In genomic region chr2:170280733-170281132, GRCm38 (mm10) we compare ENCODE assay signal across 11 mouse cellular contexts.
A peak's percentile ranks its signal among the peaks of the same experiment; 100 is the strongest.
DNase-seq lines count a peak whose midpoint lies in the region; ATAC-seq and TF ChIP-seq lines count a peak whose summit lies in the region.
"Had no signal": no experiment of that assay in that cellular context is flagged by ENCODE, and none has a peak within 500 bp of the region (broad histone marks: within the 10 kb centered on the region; RNA-seq: fewer than 3 reads in every experiment).

No protein-coding gene starts in this region.

- no peak overlapping the region for H3K4me3 ChIP-seq in intestine, postnatal 0 days (ENCODE audit: low read depth, low read length)
- H3K4me3 ChIP-seq in intestine, embryonic 15.5 days (replicated peaks): no peak overlapping the region
- H3K4me3 ChIP-seq in hindbrain, embryonic 13.5 days: no peak overlapping the region
- H3K4me3 ChIP-seq: forebrain, embryonic 10.5 days; neural tube, embryonic 12.5 days had no signal

- no peaks in the 10 kb centered on the region; the same call in 1 of the 2 replicates for H3K4me1 ChIP-seq in intestine, postnatal 0 days (replicated peaks; ENCODE audit: control insufficient read depth, insufficient read depth, low read length)
- H3K4me1 ChIP-seq in intestine, embryonic 15.5 days (replicated peaks): peaks cover 15% of the 10 kb centered on the region
- no peaks in the 10 kb centered on the region for H3K4me1 ChIP-seq in hindbrain, embryonic 13.5 days (replicated peaks)

- H3K9me3 ChIP-seq in intestine, postnatal 0 days (ENCODE audit: control insufficient read depth): no peaks in the 10 kb centered on the region
- no peaks in the 10 kb centered on the region for H3K9me3 ChIP-seq in intestine, embryonic 15.5 days
- H3K9me3 ChIP-seq in hindbrain, embryonic 13.5 days: no peaks in the 10 kb centered on the region
- H3K9me3 ChIP-seq: forebrain, embryonic 10.5 days; neural tube, embryonic 12.5 days had no signal

- H3K9ac ChIP-seq in intestine, postnatal 0 days (ENCODE audit: low read depth, low read length): no peak overlapping the region
- H3K9ac ChIP-seq in intestine, embryonic 15.5 days: no peak overlapping the region
- no peak overlapping the region for H3K9ac ChIP-seq in hindbrain, embryonic 13.5 days
- H3K9ac ChIP-seq: neural tube, embryonic 12.5 days had no signal

- no peaks in the 10 kb centered on the region for H3K27me3 ChIP-seq in intestine, postnatal 0 days (replicated peaks; ENCODE audit: control insufficient read depth, insufficient read depth, low read length)
- no peaks in the 10 kb centered on the region for H3K27me3 ChIP-seq in intestine, embryonic 15.5 days (replicated peaks)
- no peaks in the 10 kb centered on the region for H3K27me3 ChIP-seq in hindbrain, embryonic 13.5 days

- 67% methylated on average over 6 of the region's 6 CpGs for WGBS in intestine, postnatal 0 days
- WGBS in intestine, embryonic 15.5 days: 58% methylated on average over 6 of the region's 6 CpGs
- WGBS in hindbrain, embryonic 13.5 days: 69% methylated on average over 6 of the region's 6 CpGs

- no peak overlapping the region for H3K27ac ChIP-seq in intestine, postnatal 0 days (ENCODE audit: low read depth, low read length)
- H3K27ac ChIP-seq in intestine, embryonic 15.5 days: no peak overlapping the region
- H3K27ac ChIP-seq in hindbrain, embryonic 13.5 days: no peak overlapping the region
- H3K27ac ChIP-seq: forebrain, embryonic 10.5 days; neural tube, embryonic 12.5 days had no signal

- H3K36me3 ChIP-seq in intestine, postnatal 0 days (ENCODE audit: control insufficient read depth, insufficient read depth): no peaks in the 10 kb centered on the region
- no peaks in the 10 kb centered on the region for H3K36me3 ChIP-seq in intestine, embryonic 15.5 days
- no peaks in the 10 kb centered on the region for H3K36me3 ChIP-seq in hindbrain, embryonic 13.5 days
- H3K36me3 ChIP-seq: forebrain, embryonic 10.5 days; neural tube, embryonic 12.5 days had no signal

- peak; percentile 64 for TF ChIP-seq CTCF in intestine, postnatal 0 days (IDR thresholded peaks at IDR 0.05; ENCODE audit: low read depth)

- no peak for ATAC-seq in intestine, postnatal 0 days
- ATAC-seq in intestine, embryonic 15.5 days: no peak
- peak; percentile 66; the same call in 1 of the 2 replicates for ATAC-seq in common myeloid progenitor, adult 5-6 weeks (replicated peaks; ENCODE audit: low read depth, poor library complexity, severe bottlenecking)
- ATAC-seq in hindbrain, embryonic 13.5 days (ENCODE audit: low FRiP score): no peak

- DNase-seq in retina, postnatal 1 day: peak; percentile 38
- DNase-seq in retina, embryonic 14.5 days (ENCODE audit: low spot score): no peak
- peak; percentile 47 for DNase-seq in thymus, postnatal 14 days
- no peak for DNase-seq in gastrocnemius, adult 8-10 months (ENCODE audit: low spot score in 2 of 2)
- DNase-seq: cerebellum, adult 11 months had no signal

- H3K4me2 ChIP-seq in intestine, postnatal 0 days (replicated peaks; ENCODE audit: low read depth): no peak overlapping the region
- no peak overlapping the region for H3K4me2 ChIP-seq in intestine, embryonic 15.5 days (replicated peaks)
- no peak overlapping the region for H3K4me2 ChIP-seq in hindbrain, embryonic 13.5 days
- H3K4me2 ChIP-seq: neural tube, embryonic 12.5 days had no signal

Comparison
In these comparisons a context has a peak if more than half of its experiments do, and no peak if none do; other contexts are left out.
1. DNase-seq: peak in retina, postnatal 1 day (single experiment) and thymus, postnatal 14 days (single experiment); none in retina, embryonic 14.5 days (single experiment) and gastrocnemius, adult 8-10 months (0 of 2).